Mouse (Mus musculus): ENCODE data around the gene 3110082J24Rik. TPM values are rescaled to one million over a fixed set of nuclear protein-coding genes. Genes with fewer than 3 reads are reported as not detected.

3110082J24Rik gene
- not detected in 2 replicates for polyA plus RNA-seq (2015; fragmentation: Nextera tagmentation; extraction: Ambion mirVana)

DNA sequence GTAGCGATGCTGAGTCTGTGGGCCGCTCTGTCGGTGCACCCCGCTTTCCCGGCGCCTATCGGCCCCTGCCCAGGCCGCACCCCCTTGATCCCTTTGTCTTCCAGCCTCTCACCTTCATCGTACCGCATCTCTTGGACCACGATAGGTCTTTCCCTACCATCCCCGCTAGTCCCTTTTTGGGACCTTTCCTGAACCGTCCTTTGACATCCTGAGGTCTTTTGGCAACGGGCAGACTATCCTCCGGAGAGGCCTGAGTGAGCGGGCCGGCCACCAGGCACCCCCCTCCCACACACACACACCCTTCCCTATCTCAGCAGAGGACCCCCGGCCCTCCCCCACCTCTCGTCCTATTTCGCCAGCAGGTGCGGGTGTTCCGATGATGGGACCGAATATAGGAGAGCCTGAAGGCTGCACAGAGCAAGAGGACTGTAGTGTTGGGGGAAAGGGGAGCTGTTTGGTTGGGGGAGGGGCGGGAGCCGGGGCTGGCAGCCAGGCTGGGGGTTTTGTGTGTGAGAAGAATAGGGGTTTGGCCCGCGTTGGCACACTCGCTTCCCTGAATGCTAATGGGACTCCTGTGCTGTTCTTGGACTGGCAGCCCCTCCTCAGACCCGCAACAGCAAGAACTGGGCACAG, at the start of gene 3110082J24Rik:
Gene 3110082J24Rik (minus strand): TSS at position 419 of the 633 bp plus-strand sequence.
- Histone ChIP-seq H3K27ac (replicated peaks) (no peak within 1 kb of the TSS), H3K9me3 (peaks cover 8% of the 10 kb centered on the region; the same call in 1 of the 2 replicates), H3K4me1 (peaks cover 24% of the 10 kb centered on the region), H3K4me2 (peak within 1 kb of the TSS; percentile 90), H3K36me3 (no peaks in the 10 kb centered on the region), H3K9ac (peak within 1 kb of the TSS; percentile 61), H3K4me3 (peak within 1 kb of the TSS; percentile 57), H3K27me3 (replicated peaks) (peaks cover 86% of the 10 kb centered on the region)
- no peak for ATAC-seq (ENCODE audit: extremely low read depth, insufficient number of reproducible peaks, low FRiP score, low TSS enrichment)
- 2% methylated on average over 29 of the region's 29 CpGs for WGBS

DNA sequence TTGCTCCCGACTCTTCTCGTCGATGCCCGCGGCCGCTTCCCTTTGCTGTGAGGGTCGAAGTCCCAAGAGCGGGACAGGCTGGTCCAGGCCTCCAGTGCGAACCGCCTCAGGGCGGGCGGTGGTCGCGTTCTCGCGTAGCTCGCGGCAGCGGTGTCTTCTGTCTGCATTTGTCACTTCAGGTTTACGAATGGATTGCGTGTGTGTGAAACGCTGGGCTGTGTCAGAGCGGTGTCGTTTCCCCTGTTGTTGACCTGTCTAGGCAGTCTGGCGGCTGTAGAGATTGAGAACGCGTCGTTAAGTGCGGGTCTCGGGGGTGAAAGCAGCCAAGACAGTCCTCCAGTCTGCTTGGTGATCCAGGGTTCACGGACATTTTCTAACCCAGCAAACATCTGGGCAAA, 49.5 kb upstream of the 3110082J24Rik start:
- Histone ChIP-seq H3K4me1 (peaks cover 57% of the 10 kb centered on the region), H3K9me3 (no peaks in the 10 kb centered on the region), H3K27ac (replicated peaks) (peak overlapping the region; percentile 94), H3K36me3 (peaks cover 5% of the 10 kb centered on the region), H3K27me3 (replicated peaks) (no peaks in the 10 kb centered on the region), H3K4me2 (peak overlapping the region; percentile 85), H3K4me3 (peak overlapping the region; percentile 97), H3K9ac (peak overlapping the region; percentile 99)
- peak; percentile 28; the same call in 1 of the 2 replicates for ATAC-seq (ENCODE audit: extremely low read depth, insufficient number of reproducible peaks, low FRiP score, low TSS enrichment)
- under 1% methylated on average over 31 of the region's 31 CpGs for WGBS

DNA sequence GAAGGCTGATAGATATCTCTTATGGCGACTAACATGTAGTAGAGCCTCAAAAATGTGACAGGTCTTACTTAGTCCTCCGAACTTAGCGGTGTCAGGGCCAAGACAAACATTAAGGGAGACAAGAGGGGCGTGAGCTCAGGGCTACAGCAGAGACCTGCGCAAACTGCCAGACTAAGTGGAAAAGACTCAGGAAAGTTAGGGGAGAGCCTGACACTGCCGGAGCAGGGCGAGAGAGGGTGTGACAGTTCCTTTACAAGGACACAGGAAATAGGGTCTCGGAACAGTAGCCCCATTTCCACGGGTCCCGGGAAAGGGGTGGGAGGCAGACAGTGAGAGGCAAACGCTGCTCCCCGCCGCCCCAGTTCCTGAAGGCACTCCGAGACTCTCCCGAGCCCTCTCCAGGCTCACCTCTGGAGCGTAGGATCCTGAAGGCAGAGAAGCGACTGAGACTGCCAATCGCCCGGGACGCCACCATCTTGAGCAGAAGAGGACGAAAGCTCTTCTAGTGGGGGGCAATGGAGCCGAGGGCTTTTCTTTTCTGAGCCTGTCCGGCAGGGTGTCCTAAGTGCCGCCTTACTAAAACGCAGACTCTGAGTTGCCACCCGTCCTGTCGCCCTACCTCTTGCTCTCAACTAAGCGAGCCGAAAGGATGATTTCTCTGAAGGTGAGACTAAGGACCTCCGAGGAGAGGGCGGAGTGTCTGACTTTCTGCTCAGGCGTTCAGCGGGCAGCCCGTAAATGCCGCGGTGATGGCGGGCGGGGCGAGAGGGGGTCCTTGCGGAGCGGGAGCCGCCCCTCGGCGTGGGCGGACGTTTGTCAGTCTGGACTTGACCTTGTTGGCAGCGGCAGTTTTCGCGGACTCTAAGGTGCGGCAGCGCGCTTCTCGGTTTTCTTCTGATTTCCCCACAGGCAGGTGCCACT, 48.8 kb upstream of the 3110082J24Rik start, which contains the start of the genes Hadha and Hadhb:
Gene Hadha (minus strand): TSS at position 689 of the 921 bp plus-strand sequence.
Gene Hadhb (plus strand): TSS at position 775 of the 921 bp plus-strand sequence.
- Histone ChIP-seq H3K27me3 (replicated peaks) (no peaks in the 10 kb centered on the region), H3K27ac (replicated peaks) (peak within 1 kb of the TSS; percentile 94), H3K4me1 (peaks cover 58% of the 10 kb centered on the region), H3K9me3 (no peaks in the 10 kb centered on the region), H3K4me2 (peak within 1 kb of the TSS; percentile 85), H3K36me3 (peaks cover 4% of the 10 kb centered on the region; the same call in 1 of the 2 replicates), H3K4me3 (peak within 1 kb of the TSS; percentile 97), H3K9ac (peak within 1 kb of the TSS; percentile 99)
- WGBS: under 1% methylated on average over 53 of the region's 53 CpGs
- peak; percentile 77 for ATAC-seq (ENCODE audit: extremely low read depth, insufficient number of reproducible peaks, low FRiP score, low TSS enrichment)

- H3K4me2 ChIP-seq: peak overlapping the region; percentile 85
- peak overlapping the region; percentile 97 for H3K4me3 ChIP-seq
- WGBS: 25% methylated on average over 4 of the region's 4 CpGs
- H3K27me3 ChIP-seq (replicated peaks): no peaks in the 10 kb centered on the region
- no peak for ATAC-seq (ENCODE audit: extremely low read depth, insufficient number of reproducible peaks, low FRiP score, low TSS enrichment)
- peak overlapping the region; percentile 99 for H3K9ac ChIP-seq
- H3K4me1 ChIP-seq: peaks cover 54% of the 10 kb centered on the region
- H3K36me3 ChIP-seq: peaks cover 11% of the 10 kb centered on the region; the same call in 1 of the 2 replicates
- H3K9me3 ChIP-seq: no peaks in the 10 kb centered on the region
- H3K27ac ChIP-seq (replicated peaks): peak overlapping the region; percentile 94
Observed at GRCm38 (mm10) chr5:30154013-30154412, 48.1 kb upstream of the 3110082J24Rik start.

DNA sequence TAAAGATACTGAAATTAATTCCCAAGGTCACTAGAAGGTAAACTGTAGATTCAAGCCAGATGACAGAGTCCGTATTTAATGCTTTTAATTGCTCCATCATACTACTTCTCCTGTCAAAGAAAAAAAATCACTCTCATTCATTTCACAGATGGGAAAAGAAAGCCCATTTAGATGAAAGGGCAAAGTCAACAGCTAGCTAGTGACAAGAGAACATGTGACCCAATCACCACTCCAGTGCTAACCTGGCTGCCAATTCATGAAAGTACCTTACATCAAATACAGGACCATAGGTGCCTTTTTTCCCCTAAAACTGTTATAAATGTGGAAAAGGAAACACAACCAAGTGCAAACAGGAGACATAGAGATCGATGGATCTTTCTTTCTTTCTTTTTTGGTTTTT, 47.3 kb upstream of the 3110082J24Rik start:
- whole genome bisulfite sequencing: 88% methylated on average over 2 of the region's 2 CpGs
- Histone ChIP-seq H3K4me2 (peak overlapping the region; percentile 85), H3K4me3 (peak overlapping the region; percentile 97; the same call in 1 of the 2 replicates), H3K36me3 (peaks cover 17% of the 10 kb centered on the region; the same call in 1 of the 2 replicates), H3K9ac (no peak overlapping the region), H3K9me3 (no peaks in the 10 kb centered on the region), H3K27me3 (replicated peaks) (no peaks in the 10 kb centered on the region), H3K4me1 (peaks cover 49% of the 10 kb centered on the region), H3K27ac (replicated peaks) (no peak overlapping the region)
- ATAC-seq (ENCODE audit: extremely low read depth, insufficient number of reproducible peaks, low FRiP score, low TSS enrichment): no peak

DNA sequence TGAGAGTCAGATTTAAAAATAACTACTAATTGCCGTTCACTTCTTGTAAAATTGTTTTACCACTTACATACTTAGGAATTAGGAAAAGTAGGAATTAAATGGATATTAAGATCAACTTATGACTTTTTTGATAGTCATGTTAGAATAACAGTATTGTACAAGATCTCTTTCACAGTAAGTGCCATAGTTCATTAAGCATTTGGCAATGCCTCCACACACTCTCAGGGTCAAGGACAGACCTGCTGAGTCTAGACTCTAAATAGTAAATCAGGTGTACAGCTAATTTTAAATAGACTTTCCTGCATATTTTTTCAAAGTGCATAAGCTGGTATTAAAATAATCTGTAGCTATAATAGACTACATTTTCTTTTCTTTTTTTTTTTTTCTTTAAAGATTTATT, 46.5 kb upstream of the 3110082J24Rik start:
- H3K27ac ChIP-seq (replicated peaks): no peak overlapping the region
- peak overlapping the region; percentile 30; the same call in 1 of the 2 replicates for H3K4me2 ChIP-seq
- H3K9ac ChIP-seq: no peak overlapping the region
- 75% methylated on average over 1 of the region's 1 CpGs for WGBS
- no peaks in the 10 kb centered on the region for H3K9me3 ChIP-seq
- no peaks in the 10 kb centered on the region for H3K27me3 ChIP-seq (replicated peaks)
- H3K4me3 ChIP-seq: no peak overlapping the region
- no peak for ATAC-seq (ENCODE audit: extremely low read depth, insufficient number of reproducible peaks, low FRiP score, low TSS enrichment)
- H3K4me1 ChIP-seq: peaks cover 43% of the 10 kb centered on the region
- peaks cover 18% of the 10 kb centered on the region for H3K36me3 ChIP-seq

GRCm38 (mm10) chr5:30152007-30152406, 46.1 kb upstream of the 3110082J24Rik start:
- H3K27ac ChIP-seq (replicated peaks): no peak overlapping the region; the same call in 1 of the 2 replicates
- peaks cover 22% of the 10 kb centered on the region for H3K36me3 ChIP-seq
- no peaks in the 10 kb centered on the region for H3K9me3 ChIP-seq
- no peaks in the 10 kb centered on the region for H3K27me3 ChIP-seq (replicated peaks)
- peaks cover 43% of the 10 kb centered on the region for H3K4me1 ChIP-seq
- no peak for ATAC-seq (ENCODE audit: extremely low read depth, insufficient number of reproducible peaks, low FRiP score, low TSS enrichment)
- H3K4me2 ChIP-seq: peak overlapping the region; percentile 30; the same call in 1 of the 2 replicates
- H3K4me3 ChIP-seq: no peak overlapping the region
- 76% methylated on average over 4 of the region's 4 CpGs for WGBS
- H3K9ac ChIP-seq: no peak overlapping the region

GRCm38 (mm10) chr5:30148133-30148920, 42.4 kb upstream of the 3110082J24Rik start:
- Histone ChIP-seq H3K4me2 (no peak overlapping the region), H3K4me1 (peaks cover 26% of the 10 kb centered on the region), H3K4me3 (no peak overlapping the region), H3K36me3 (peaks cover 55% of the 10 kb centered on the region), H3K27ac (replicated peaks) (no peak overlapping the region), H3K27me3 (replicated peaks) (no peaks in the 10 kb centered on the region), H3K9me3 (no peaks in the 10 kb centered on the region), H3K9ac (no peak overlapping the region)
- no peak for ATAC-seq (ENCODE audit: extremely low read depth, insufficient number of reproducible peaks, low FRiP score, low TSS enrichment)
- 80% methylated on average over 5 of the region's 5 CpGs for WGBS

- Histone ChIP-seq H3K9me3 (no peaks in the 10 kb centered on the region), H3K27me3 (replicated peaks) (no peaks in the 10 kb centered on the region), H3K4me3 (no peak overlapping the region), H3K36me3 (peaks cover 73% of the 10 kb centered on the region), H3K27ac (replicated peaks) (no peak overlapping the region), H3K4me1 (peaks cover 15% of the 10 kb centered on the region), H3K9ac (no peak overlapping the region), H3K4me2 (no peak overlapping the region)
- 89% methylated on average over 6 of the region's 6 CpGs for WGBS
- no peak for ATAC-seq (ENCODE audit: extremely low read depth, insufficient number of reproducible peaks, low FRiP score, low TSS enrichment)
Observed at GRCm38 (mm10) chr5:30146526-30146925, 40.6 kb upstream of the 3110082J24Rik start.

DNA sequence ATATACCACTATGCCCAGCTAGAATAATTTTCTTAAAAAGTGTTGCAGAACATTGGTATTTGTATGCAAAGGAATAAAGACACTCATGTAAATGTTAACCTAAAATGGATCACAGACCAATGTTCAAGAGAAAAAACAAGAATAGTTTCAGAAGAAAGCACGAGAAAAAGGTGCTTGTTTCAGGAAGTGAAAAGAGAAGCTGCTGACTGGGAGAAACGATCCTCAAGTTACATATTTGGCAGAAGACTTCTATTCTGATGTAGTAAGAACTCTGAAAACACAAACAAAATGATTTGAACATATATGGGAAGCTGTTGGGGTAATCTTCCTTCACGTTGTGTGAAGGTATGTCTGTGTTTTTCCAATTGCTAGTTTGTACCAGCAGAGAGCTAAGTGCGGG, 32.3 kb upstream of the 3110082J24Rik start:
- Histone ChIP-seq H3K9me3 (no peaks in the 10 kb centered on the region), H3K27ac (replicated peaks) (no peak overlapping the region), H3K4me3 (no peak overlapping the region), H3K9ac (no peak overlapping the region), H3K4me1 (no peaks in the 10 kb centered on the region), H3K36me3 (peaks cover 94% of the 10 kb centered on the region), H3K4me2 (no peak overlapping the region), H3K27me3 (replicated peaks) (no peaks in the 10 kb centered on the region)
- ATAC-seq (ENCODE audit: extremely low read depth, insufficient number of reproducible peaks, low FRiP score, low TSS enrichment): no peak
- WGBS: 87% methylated on average over 4 of the region's 4 CpGs

All from heart, embryonic 13.5 days (tissue).